Mouse (Mus musculus): ENCODE measurements around the gene Dnajc3. TPM values are rescaled to one million over a fixed set of nuclear protein-coding genes. Genes with fewer than 3 reads are reported as not detected.

Gene Dnajc3
- polyA plus RNA-seq (2015; fragmentation: Nextera tagmentation; extraction: Ambion mirVana), result 48.9 and 52.3 TPM in 2 replicates

DNA sequence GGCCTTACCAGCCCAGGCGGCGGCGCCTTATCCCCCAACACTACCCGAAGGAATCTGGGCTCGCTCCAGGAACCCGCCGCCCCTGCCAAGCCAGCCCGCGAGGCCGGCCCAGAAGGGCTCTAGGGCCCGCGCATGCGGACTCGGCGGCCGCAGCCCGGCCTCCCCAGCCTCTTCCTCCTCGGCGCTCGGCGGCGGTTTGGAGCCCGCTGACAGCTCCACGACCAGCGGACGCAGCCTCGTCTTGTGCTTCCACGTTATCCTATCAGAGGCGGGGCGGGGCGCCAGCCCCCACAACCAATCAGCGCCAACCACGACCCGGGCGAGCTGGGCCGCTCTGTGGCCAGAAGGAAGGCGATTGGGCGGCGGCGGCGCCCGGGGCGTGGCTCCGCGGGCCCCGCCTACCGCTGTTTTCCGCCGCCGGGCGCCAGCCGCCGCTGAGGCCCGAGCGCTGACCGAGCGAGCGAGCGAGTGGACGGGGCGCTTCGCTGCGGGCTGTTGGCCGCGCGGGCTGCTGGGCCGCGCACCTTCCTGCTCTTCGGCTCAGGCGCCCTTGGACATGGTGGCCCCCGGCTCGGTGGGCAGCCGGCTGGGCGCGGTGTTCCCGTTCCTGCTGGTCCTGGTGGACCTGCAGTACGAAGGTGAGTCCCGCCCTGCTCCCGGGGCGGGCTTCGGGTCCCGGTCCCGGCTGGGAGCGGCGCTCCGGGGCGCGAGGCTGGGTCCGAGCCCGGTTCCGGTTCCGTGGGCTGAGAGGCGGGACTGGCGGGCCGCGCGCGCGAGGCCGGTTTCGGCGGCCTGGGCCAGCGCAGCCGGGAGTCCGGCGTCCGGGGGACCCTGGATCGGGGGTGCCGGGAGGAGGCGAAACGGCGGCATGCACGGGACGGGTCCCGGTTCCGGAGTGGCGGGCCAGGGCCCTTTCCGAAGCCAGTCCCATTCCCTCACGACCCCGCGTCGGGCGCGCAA is at the start of gene Dnajc3:
Gene Dnajc3, plus strand, starts transcription at position 444 of the 960 bp plus-strand sequence.
- Histone ChIP-seq H3K27me3 (ENCODE audit: insufficient read depth, low read length) (no peaks in the 10 kb centered on the region), H3K4me2 (replicated peaks; ENCODE audit: low read depth, low read length) (peak within 1 kb of the TSS; percentile 70), H3K9me3 (ENCODE audit: low read length) (no peaks in the 10 kb centered on the region), H3K36me3 (ENCODE audit: insufficient read depth, low read length) (no peaks in the 10 kb centered on the region), H3K4me1 (ENCODE audit: insufficient read depth, low read length) (peaks cover 25% of the 10 kb centered on the region), H3K4me3 (ENCODE audit: low read length) (peak within 1 kb of the TSS; percentile 99), H3K9ac (replicated peaks; ENCODE audit: low read length) (peak within 1 kb of the TSS; percentile 98), H3K27ac (ENCODE audit: low read length) (peak within 1 kb of the TSS; percentile 91)
- WGBS, result under 1% methylated on average over 113 of the region's 124 CpGs
- ATAC-seq (ENCODE audit: low FRiP score, low TSS enrichment), result peak; percentile 100

DNA sequence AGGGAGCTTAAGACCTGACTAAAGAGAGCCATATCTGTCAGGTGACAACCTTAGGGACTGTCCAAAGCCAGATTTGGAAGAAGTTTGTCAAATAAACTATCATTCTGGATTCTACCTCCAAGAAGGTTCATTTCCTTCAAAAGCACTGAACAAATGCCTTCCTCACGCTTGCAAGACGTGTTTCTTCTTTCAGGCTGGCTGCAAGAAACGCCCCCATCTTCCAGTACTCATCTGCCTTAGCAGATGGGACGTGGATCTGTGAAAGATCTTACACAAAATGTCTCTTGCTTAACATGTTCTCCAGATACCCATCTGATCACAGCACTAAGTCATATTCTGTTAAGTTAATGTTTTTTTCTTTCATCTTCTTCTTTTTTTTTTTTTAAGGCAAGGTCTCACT is 47.7 kb upstream of the Dnajc3 start:
- no peak for ATAC-seq (ENCODE audit: low FRiP score, low TSS enrichment)
- H3K36me3 ChIP-seq (ENCODE audit: insufficient read depth, low read length), result peaks cover 8% of the 10 kb centered on the region
- 93% methylated on average over 4 of the region's 4 CpGs for WGBS

DNA sequence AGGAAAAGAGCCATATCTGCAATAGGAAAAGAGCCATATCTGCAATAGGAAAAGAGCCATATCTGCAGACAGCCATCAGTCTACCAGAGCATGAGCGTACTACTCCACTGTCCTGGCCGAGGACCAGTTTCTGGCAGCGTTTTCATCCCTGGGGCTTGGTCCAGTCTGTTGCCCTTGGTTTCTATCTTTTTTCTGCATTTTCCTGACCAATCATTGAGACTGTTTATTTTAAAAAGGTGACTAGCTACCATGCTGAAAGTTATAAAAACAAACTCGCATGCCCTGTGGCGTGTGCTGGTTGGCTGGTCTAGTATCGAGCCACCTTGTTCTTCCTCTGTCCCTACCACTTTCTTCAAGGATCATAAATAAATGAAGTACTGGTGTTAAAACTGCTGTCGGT is 42.5 kb upstream of the Dnajc3 start:
- Histone ChIP-seq H3K4me1 (ENCODE audit: insufficient read depth, low read length) (0 out of 2 replicates have a peak, but pooled peaks cover 3% of the 10 kb centered on the region), H3K9ac (replicated peaks; ENCODE audit: low read length) (no peak overlapping the region), H3K4me2 (replicated peaks; ENCODE audit: low read depth, low read length) (no peak overlapping the region), H3K4me3 (ENCODE audit: low read length) (no peak overlapping the region), H3K9me3 (ENCODE audit: low read length) (no peaks in the 10 kb centered on the region), H3K27ac (ENCODE audit: low read length) (peak overlapping the region; percentile 49; the same call in 1 of the 2 replicates), H3K36me3 (ENCODE audit: insufficient read depth, low read length) (peaks cover 20% of the 10 kb centered on the region), H3K27me3 (ENCODE audit: insufficient read depth, low read length) (no peaks in the 10 kb centered on the region)
- WGBS, result 71% methylated on average over 7 of the region's 7 CpGs
- ATAC-seq (ENCODE audit: low FRiP score, low TSS enrichment), result no peak

More for the DNA sequence above, 47.7 kb upstream of the Dnajc3 start:
- Histone ChIP-seq H3K9ac (replicated peaks; ENCODE audit: low read length) (no peak overlapping the region), H3K4me1 (ENCODE audit: insufficient read depth, low read length) (no peaks in the 10 kb centered on the region), H3K9me3 (ENCODE audit: low read length) (no peaks in the 10 kb centered on the region), H3K27me3 (ENCODE audit: insufficient read depth, low read length) (no peaks in the 10 kb centered on the region), H3K27ac (ENCODE audit: low read length) (no peak overlapping the region), H3K4me2 (replicated peaks; ENCODE audit: low read depth, low read length) (no peak overlapping the region), H3K4me3 (ENCODE audit: low read length) (no peak overlapping the region)

DNA sequence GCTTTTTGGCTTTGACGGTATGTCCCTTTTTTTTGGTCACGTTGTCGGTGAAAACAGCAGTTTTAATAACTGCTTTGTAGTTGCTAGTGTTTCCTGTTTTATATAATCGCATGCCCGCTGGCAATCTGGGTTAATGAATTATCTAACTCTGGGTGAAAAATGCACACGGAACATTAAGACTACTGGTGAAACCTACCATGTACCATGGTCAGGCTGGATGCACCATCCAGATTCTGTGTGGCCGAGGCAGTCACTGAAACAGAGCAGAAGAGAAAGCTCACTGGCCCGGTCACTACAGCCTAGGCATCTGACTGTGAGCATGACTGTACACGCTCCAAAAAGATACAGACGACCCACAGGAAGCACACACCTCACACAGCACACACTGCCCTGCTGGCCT is 42.1 kb upstream of the Dnajc3 start:
- peaks cover 20% of the 10 kb centered on the region for H3K36me3 ChIP-seq (ENCODE audit: insufficient read depth, low read length)
- ATAC-seq (ENCODE audit: low FRiP score, low TSS enrichment), result peak; percentile 55; the same call in 1 of the 2 replicates
- H3K9ac ChIP-seq (replicated peaks; ENCODE audit: low read length), result no peak overlapping the region
- H3K4me3 ChIP-seq (ENCODE audit: low read length), result no peak overlapping the region
- H3K27ac ChIP-seq (ENCODE audit: low read length), result peak overlapping the region; percentile 50
- no peak overlapping the region for H3K4me2 ChIP-seq (replicated peaks; ENCODE audit: low read depth, low read length)
- no peaks in the 10 kb centered on the region for H3K27me3 ChIP-seq (ENCODE audit: insufficient read depth, low read length)
- no peaks in the 10 kb centered on the region for H3K9me3 ChIP-seq (ENCODE audit: low read length)
- 0 out of 2 replicates have a peak, but pooled peaks cover 3% of the 10 kb centered on the region for H3K4me1 ChIP-seq (ENCODE audit: insufficient read depth, low read length)
- WGBS, result 68% methylated on average over 10 of the region's 10 CpGs

DNA sequence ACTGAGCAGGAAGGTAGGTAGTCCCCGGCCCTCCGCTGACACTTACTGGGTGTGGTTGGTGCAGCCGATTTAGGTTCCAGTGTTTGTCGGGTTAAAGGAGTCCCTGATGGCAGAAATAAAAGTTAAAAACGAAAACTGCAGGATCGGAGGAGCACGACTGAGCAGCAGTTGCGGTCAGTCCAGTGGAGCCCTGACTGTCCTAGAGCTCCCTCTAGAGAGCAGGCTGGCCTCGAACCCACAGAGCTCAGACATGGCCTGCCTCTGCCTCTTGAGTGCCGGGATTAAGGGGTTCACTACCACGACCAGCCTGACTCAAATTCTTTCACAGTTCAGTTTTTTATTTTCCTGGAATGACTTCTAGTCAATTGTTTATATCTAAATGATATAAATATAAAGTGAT is 37.8 kb upstream of the Dnajc3 start:
- Histone ChIP-seq H3K27me3 (ENCODE audit: insufficient read depth, low read length) (no peaks in the 10 kb centered on the region), H3K27ac (ENCODE audit: low read length) (no peak overlapping the region), H3K36me3 (ENCODE audit: insufficient read depth, low read length) (peaks cover 28% of the 10 kb centered on the region), H3K4me3 (ENCODE audit: low read length) (no peak overlapping the region), H3K4me2 (replicated peaks; ENCODE audit: low read depth, low read length) (no peak overlapping the region), H3K9me3 (ENCODE audit: low read length) (no peaks in the 10 kb centered on the region; the same call in 1 of the 2 replicates), H3K9ac (replicated peaks; ENCODE audit: low read length) (no peak overlapping the region), H3K4me1 (ENCODE audit: insufficient read depth, low read length) (0 out of 2 replicates have a peak, but pooled peaks cover 8% of the 10 kb centered on the region)
- ATAC-seq (ENCODE audit: low FRiP score, low TSS enrichment), result no peak
- 81% methylated on average over 11 of the region's 11 CpGs for WGBS

DNA sequence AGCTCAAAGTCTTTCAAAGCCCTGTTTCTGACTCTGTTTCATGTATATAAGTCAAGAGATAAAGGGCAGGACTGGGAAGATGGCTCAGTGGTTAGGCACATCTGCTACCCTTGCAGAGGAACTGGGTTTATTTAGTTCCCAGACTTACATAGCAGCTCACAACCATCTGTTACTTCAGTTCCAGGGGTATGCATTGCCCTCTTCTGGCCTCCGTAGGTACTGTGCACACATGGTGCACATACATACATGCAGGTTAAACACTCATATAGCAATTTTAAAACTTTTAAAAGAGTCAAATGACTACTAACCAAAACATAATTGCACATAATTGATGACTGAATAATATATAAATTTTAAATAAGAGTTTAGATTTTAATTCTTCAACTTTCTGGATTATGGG is 36.9 kb upstream of the Dnajc3 start:
- Histone ChIP-seq H3K36me3 (ENCODE audit: insufficient read depth, low read length) (peaks cover 28% of the 10 kb centered on the region), H3K27ac (ENCODE audit: low read length) (no peak overlapping the region), H3K4me1 (ENCODE audit: insufficient read depth, low read length) (0 out of 2 replicates have a peak, but pooled peaks cover 6% of the 10 kb centered on the region), H3K9me3 (ENCODE audit: low read length) (no peaks in the 10 kb centered on the region; the same call in 1 of the 2 replicates), H3K4me3 (ENCODE audit: low read length) (no peak overlapping the region), H3K27me3 (ENCODE audit: insufficient read depth, low read length) (no peaks in the 10 kb centered on the region), H3K9ac (replicated peaks; ENCODE audit: low read length) (no peak overlapping the region), H3K4me2 (replicated peaks; ENCODE audit: low read depth, low read length) (no peak overlapping the region)
- 100% methylated on average over 1 of the region's 1 CpGs for WGBS
- no peak for ATAC-seq (ENCODE audit: low FRiP score, low TSS enrichment)

DNA sequence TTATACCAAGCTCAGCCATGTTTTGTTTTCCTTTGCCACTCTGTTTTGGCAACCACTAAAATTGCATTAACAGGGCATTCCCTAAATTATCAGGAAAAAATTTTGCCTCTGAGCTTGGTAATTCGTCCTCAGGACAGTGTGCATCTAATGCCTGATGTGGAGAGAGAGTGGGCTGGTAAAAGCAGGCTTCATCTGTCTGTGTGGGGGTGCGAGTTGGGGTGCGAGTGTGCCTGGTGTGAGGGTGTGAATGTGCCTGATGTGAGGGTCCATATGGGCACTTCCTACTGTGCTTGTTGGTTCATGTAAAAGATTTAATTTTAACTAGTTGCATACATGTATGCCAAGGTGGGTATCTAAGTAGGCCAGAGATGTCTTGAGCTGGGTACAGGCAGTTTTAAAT is 34.4 kb upstream of the Dnajc3 start:
- Histone ChIP-seq H3K9me3 (ENCODE audit: low read length) (no peaks in the 10 kb centered on the region; the same call in 1 of the 2 replicates), H3K27me3 (ENCODE audit: insufficient read depth, low read length) (no peaks in the 10 kb centered on the region), H3K4me1 (ENCODE audit: insufficient read depth, low read length) (0 out of 2 replicates have a peak, but pooled peaks cover 5% of the 10 kb centered on the region), H3K9ac (replicated peaks; ENCODE audit: low read length) (no peak overlapping the region), H3K4me2 (replicated peaks; ENCODE audit: low read depth, low read length) (no peak overlapping the region), H3K4me3 (ENCODE audit: low read length) (no peak overlapping the region), H3K27ac (ENCODE audit: low read length) (no peak overlapping the region), H3K36me3 (ENCODE audit: insufficient read depth, low read length) (peaks cover 30% of the 10 kb centered on the region)
- ATAC-seq (ENCODE audit: low FRiP score, low TSS enrichment), result no peak
- WGBS, result 90% methylated on average over 3 of the region's 3 CpGs

DNA sequence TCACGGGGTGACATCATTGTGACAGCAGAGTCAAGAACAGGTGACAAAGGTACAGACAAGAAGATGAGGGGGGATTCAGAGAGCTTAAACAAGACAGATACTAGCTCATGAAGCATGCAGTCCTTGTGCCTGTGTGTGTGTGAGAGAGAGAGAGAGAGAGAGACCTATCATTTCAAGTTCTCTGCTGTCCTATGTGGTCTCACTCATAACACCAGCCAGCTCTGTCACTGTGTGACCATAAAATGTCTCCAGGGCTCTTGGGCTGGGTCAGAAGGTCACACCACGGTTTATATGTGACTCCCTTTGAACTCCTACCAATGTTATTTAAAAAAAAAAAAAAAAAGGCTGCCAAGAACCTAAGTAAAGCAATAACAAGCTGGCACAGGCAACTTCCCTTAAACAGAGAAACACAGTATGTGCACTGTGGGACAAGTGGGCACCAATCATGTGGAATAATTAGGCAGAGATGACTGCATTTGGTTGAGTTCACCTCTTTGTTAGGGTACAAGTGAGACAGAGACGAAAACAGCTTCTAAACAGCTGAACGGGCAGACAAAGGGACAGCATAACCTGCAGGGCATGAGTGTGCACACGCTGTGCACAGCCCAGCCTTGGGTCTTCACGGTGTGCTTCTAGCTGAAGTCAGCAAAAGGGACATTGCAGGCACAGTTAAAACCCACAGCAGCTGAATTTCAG is 33.8 kb upstream of the Dnajc3 start:
- ATAC-seq (ENCODE audit: low FRiP score, low TSS enrichment), result no peak
- Histone ChIP-seq H3K36me3 (ENCODE audit: insufficient read depth, low read length) (peaks cover 30% of the 10 kb centered on the region), H3K9ac (replicated peaks; ENCODE audit: low read length) (no peak overlapping the region)

DNA sequence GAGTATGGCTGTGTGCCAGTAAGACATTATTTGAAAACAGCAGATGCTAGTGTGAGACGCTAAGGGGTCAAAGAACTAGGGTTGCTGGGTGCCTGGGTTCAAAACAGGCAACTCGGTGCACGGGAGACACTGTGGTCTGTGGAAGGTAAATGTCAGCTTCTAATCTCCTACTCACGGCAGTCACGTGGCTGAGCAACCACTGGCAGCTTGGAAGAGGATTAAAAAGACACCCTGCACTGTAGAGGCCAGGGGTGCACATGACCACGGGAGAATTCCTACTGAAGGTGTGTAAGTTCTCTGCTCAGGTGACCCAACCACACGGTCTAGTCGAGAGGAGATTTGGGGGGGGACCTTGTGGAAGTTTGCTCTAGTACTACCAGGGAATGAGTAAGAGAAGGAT is 30.2 kb upstream of the Dnajc3 start:
- no peaks in the 10 kb centered on the region for H3K27me3 ChIP-seq (ENCODE audit: insufficient read depth, low read length)
- H3K36me3 ChIP-seq (ENCODE audit: insufficient read depth, low read length), result peaks cover 12% of the 10 kb centered on the region
- no peak overlapping the region for H3K9ac ChIP-seq (replicated peaks; ENCODE audit: low read length)
- no peak overlapping the region for H3K4me2 ChIP-seq (replicated peaks; ENCODE audit: low read depth, low read length)
- WGBS, result 61% methylated on average over 8 of the region's 8 CpGs
- ATAC-seq (ENCODE audit: low FRiP score, low TSS enrichment), result no peak
- H3K4me1 ChIP-seq (ENCODE audit: insufficient read depth, low read length), result peaks cover 14% of the 10 kb centered on the region
- H3K9me3 ChIP-seq (ENCODE audit: low read length), result no peaks in the 10 kb centered on the region
- no peak overlapping the region for H3K4me3 ChIP-seq (ENCODE audit: low read length)
- H3K27ac ChIP-seq (ENCODE audit: low read length), result no peak overlapping the region

More for the DNA sequence above, 33.8 kb upstream of the Dnajc3 start:
- 41% methylated on average over 6 of the region's 6 CpGs for WGBS
- no peaks in the 10 kb centered on the region; the same call in 1 of the 2 replicates for H3K9me3 ChIP-seq (ENCODE audit: low read length)
- H3K4me3 ChIP-seq (ENCODE audit: low read length), result no peak overlapping the region
- 0 out of 2 replicates have a peak overlapping the region, but pooled peaks have one; percentile 0 for H3K27ac ChIP-seq (ENCODE audit: low read length)
- H3K27me3 ChIP-seq (ENCODE audit: insufficient read depth, low read length), result no peaks in the 10 kb centered on the region
- H3K4me1 ChIP-seq (ENCODE audit: insufficient read depth, low read length), result 0 out of 2 replicates have a peak, but pooled peaks cover 5% of the 10 kb centered on the region
- H3K4me2 ChIP-seq (replicated peaks; ENCODE audit: low read depth, low read length), result no peak overlapping the region
